Mouse (Mus musculus): ENCODE measurements around the gene Rab11fip4.

DNA sequence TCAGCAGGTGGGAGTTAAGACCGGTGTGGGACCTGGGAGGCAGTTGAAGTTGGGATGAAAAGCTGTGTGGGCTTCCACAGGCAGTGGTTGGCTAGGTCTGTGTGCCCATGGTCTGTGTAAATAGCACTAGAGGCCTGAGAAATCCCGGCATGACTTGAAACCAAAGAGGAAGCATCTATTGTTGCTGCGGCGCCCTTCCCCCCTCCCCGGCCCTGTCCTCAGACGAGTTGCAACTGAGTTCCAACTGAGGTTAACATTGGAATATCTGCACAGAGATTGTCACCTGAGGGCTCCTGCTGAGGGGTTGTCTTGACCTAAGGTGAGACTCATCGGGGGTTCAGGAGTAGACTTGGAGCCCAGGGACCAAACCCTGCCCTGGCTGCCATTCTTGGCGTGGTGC lies 82.7 kb downstream of the Rab11fip4 start:
- no peak for TF ChIP-seq CTCF (IDR thresholded peaks at IDR 0.05; ENCODE audit: extremely low read depth, insufficient read depth, insufficient read length, insufficient replicate concordance)
- TF ChIP-seq POLR2A (IDR thresholded peaks at IDR 0.05; ENCODE audit: low read depth, low read length): no peak
